Mouse (Mus musculus): ENCODE results near the gene Itgam. TPM values are rescaled to one million over a fixed set of nuclear protein-coding genes. Genes with fewer than 3 reads are reported as not detected.
"Not testable (repeated sequence)": the region's sequence is repeated elsewhere in the genome, so short reads cannot be mapped to it uniquely, and the experiment has no call there.

Itgam gene
- total RNA-seq, 2 experiments from 2014 or later, result 1.6 TPM

DNA sequence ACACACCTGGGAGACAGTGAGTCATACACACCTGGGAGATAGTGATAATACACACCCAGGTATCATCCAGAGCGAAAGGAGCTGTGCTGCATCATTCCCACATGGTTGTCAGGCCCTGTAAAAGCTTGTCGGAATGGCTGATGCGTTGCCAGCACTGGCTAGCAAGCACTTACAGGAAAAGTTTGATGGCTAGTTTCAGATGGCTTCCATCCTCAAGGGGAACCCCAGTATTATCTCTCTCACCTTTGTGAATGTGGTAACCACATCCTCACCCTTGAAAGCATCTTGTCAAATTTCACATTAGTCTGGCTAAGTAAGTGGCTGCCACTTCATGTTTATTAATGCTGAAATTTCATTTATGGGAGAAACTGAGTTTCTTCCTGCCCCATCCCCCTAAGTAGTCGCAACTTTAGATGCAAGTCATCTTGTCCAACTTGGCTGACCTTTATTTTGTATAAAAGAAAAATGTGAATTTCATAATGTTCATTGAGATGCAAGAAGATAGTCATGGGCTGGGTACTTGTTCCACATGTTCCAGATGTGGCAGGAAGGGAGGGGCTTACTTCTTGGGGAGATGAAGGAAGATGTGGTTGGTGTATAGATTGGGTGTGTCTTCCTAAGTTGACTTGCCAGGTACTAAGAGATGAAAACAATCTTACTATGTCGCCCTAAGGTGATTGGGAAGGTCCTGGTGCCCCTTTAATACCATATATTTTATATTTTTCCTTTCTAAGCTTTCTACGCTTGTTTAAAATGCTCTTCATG is 57.5 kb downstream of the Itgam start:
- intact Hi-C loops (cut with DNase I), result no loop called here
- DNase-seq, result no peak

DNA sequence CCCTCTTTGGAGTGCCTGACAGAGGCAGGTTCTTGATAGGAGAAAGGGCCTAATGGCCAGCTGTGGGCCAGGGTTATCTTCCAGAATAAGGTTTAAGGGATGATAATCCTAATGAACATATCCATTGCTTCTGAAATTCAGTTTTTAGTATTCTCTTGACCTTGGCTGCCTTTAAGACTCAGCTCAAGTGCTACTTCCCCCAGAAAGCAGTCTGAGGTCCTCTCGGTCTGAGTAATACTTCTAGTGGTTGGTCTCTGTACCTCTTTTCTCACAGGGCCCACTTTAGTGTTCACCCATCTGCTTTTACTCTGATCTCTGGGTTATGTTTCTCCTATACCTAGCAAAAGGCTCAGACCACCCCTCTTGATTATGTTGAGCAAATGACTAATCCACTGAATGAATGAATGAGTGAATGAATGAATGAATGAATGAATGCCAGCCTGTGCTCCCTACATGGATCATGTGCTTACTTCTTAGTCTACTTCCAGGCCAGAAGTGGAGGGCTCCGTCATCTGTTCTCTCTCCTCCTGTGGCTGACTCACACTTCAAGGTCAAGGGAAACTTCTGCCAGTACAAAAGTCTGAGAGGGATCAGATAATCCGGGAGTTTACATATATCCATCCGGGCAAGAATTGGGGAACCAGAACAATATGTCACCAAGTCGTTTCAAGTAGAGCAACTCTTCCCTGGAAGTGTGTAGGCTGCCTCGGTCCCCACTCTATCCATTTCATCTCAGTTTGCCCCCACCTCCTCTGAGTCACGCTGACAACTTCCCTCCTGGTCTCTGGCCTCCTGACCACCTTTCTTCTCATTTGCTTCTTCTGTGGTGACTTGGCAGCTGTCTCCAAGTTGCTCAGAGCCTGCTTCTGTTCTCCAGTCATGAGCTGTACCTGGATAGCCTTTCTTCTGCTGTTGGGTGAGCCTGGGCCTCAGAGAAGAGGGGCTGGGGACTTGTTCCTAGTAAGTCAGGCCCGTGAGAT is 66.6 kb downstream of the Itgam start, which contains the start of gene Itgax:
TSS of gene Itgax (plus strand) at position 807 of the 980 bp plus-strand sequence.
- no peak for DNase-seq
- intact Hi-C loops (cut with DNase I), result no loop called here

DNA sequence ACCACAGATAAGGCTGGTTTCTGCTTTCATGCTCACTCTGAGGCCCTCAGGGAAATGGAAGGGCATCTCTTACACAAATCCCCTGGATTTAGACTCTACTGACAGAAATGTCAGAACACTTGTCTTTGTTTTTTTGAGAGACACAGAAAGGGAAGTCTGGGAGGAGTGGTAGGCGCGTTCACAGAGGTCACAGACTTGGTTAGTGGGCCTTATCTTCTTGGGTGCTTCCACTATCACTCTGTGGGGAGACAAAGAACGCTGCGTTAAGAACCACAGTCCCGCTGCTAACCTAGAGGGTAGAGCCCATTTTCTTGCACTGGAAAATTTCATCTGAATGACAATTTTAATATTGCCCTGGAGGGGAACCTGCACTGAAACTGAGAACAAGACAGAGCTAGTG is 69.7 kb downstream of the Itgam start:
- DNase-seq, result no peak
- intact Hi-C loops (cut with DNase I), result no loop called here

DNA sequence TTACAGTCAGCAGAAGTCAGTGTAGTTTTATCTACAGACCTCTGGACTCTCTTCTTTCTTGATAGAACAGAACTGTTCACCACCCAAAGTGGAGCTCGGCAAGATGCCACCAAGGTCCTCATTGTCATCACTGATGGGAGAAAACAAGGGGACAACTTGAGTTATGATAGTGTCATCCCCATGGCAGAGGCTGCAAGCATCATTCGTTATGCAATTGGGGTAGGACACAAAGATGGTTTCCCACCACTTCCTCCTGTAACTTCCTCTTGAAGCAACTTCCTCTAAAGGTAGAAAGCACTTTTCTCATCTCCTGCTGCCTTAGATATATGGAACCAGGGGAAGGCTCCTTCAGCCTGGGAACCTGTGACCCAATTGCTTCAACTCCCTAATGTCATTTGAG is 71.2 kb downstream of the Itgam start:
- intact Hi-C loops (cut with DNase I), result no loop called here
- no peak for DNase-seq

DNA sequence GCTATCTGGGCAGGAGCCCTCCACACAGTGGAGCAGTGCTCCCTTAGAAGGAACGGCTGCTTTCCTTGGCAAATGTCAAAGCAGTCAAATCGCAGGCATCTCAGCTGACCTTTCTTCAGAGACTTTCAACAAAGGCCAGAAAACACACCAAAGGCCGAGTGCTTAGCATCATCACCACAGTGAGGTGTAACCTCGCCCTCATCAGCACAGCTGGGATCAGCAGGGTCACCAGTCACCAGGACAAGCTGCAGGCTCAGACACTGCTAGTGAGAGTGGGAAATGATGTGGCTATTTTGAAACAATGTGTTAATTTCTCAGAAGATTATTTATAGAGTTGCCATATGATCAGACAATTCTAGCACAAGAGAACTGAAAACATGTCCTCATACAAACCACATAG is 74.5 kb downstream of the Itgam start:
- intact Hi-C loops (cut with DNase I), result no loop called here
- no peak for DNase-seq

DNA sequence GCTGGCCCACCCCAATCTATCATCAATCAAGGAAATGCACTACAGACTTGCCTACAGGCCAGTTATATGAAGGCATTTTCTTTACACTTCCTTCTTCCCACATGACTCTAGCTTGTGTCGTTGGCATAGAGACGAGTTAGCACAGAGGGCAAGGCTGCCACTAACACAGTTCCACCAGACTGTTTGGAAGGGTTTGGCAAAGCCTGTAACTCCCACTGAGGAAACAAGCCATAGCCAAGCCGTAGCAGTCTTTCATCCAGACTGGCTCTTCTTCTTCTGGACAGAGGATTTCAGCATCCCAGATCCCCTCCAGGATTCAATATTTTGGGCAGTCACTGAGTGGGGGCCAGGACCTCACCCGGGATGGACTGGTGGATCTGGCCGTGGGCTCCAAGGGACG is 77.2 kb downstream of the Itgam start:
- no peak for DNase-seq
- intact Hi-C loops (cut with DNase I), result no loop called here

DNA sequence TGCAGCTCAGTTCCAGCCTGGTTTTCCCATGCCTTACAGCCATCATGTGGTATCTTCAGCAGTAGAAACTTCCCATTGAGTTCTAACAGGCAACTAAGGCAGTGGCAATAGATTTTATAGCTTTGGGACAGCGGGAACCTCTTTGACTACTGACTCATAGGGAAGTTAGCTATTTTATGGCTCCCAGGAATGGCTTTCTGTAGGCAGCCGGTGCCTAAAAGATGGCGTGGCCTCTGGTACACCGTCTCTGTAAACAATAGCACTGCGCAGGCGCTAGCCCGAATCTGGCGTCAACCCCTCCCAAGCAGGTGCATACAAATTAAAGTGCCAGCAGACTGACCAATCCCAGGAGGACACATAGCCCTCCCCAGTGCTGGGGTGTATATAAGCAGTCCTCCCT is 88.5 kb downstream of the Itgam start:
- intact Hi-C loops (cut with DNase I), result no loop called here
- DNase-seq, result no peak

DNA sequence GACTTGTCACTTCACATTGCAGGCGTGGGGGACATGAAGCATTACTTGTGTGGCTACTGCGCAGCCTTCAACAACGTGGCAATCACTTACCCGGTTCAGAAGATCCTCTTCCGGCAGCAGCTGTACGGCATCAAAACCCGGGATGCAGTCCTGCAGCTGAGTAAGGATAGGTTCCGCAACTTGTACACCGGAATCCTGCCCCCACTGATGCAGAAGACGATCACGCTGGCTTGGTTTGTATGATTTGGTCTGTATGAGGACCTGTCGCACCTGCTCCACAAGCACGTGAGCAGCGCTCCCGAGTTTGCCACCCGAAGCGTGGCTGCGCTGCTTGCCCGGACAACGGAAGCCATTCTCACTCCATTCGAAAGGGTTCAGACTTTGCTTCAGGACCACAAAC is 91.6 kb downstream of the Itgam start, which contains the start of gene Itgad:
TSS of gene Itgad (plus strand) at position 301 of the 400 bp plus-strand sequence.
- intact Hi-C loops (cut with DNase I), result no loop called here

DNA sequence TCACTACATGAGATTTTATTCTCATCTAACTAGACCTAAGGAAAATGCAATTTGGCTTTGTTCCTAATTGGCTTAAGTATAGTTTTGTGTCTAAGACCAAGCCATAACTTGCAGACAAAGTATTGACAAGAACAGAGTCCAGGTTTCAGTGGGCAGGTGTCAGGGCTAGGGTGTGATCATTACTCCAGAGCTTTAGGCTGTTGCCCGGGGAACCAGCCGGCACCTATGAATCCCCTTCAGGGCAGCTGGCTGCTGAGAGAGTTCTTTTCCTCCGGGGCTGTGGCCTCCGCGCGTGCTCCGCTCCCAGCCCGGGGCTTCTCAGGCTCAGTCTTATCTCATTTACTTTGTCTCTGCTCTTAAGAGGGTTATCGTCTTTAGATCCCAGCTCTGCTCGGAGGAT is 92.5 kb downstream of the Itgam start:
- intact Hi-C loops (cut with DNase I), result no loop called here
- no peak for DNase-seq

More for the DNA sequence above, 91.6 kb downstream of the Itgam start, which contains the start of gene Itgad:
- DNase-seq, result no peak

DNA sequence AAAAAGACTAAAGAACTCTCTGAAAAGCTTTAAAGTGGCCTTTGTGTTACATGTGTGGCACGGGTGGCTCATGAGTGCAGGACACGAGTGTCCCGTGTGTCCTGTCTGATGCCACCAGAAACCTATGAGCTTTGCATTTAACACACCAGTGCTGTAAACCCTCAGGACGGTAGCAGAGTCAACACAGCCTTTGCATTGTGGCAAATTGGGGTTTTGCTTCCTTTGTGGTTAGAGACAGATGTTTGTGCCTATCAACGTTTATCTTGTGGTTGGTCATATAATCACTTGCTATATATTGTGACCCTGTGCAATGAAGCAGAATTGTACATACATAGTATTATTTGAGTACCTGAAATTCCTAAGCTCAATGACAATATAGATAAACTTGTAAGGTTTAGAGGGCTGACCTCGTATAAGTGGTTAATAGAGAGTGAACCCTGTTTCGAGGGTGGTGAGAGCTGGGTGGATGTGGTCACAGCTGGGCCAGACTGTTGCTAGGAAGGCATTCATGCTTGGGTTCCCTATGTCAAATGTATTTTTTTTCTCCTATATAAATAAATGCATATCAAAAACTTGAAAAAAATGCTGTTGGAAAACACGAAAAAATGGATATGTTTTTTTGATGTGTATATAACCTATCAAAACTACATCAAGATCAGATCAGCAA is 96.4 kb downstream of the Itgam start:
- not testable (repeated sequence) for DNase-seq

DNA sequence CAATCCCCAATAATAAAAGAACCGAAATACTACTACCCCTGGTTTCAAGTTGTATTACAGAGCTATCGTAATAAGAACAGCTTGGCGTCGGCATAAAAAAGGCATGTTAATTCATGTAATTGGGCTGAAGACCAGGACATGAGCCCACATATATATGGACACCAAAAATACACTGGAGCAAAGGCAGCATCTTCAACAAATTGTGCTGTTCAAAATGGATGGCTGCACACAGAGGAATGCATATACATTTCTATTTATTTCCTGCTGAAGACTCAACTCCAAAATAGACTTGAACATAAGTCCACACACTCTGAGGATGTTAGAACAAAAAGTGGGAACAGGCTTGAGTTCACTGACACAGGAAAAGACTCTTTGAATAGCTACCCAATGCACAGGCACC is 101.6 kb downstream of the Itgam start:
- DNase-seq, result no peak
- intact Hi-C loops (cut with DNase I), result no loop called here

More for the DNA sequence above, 96.4 kb downstream of the Itgam start:
- intact Hi-C loops (cut with DNase I), result not testable (repeated sequence)

DNA sequence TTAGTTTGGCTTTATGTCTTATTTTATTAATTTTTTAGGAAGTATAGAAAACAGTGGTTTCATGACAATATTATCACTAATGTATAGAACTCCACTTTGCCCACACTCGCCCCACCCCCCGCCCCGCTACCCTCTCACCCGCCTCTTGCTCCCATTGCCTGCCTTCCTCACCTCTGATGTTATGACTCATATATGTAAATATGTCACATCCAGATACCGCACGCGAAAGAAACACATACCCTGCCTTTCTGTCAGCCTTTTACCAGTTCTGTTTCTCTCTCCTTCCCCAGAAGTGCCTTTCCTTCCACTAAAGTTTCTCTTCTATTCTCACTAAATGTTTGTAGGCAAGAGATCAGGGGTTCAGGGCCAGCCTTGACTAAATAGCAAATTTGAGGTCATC is 104.0 kb downstream of the Itgam start:
- DNase-seq, result no peak
- intact Hi-C loops (cut with DNase I), result no loop called here

Other genes starting within 250 kb of the Itgam start
- 10 to 100 TPM; 43.0 to 47.4 TPM for gene Stx4a, start 238.3 kb upstream of the Itgam start, total RNA-seq (2021)
- 1 to 10 TPM in 1 of 2 experiments, under 1 TPM in 1; 0.64 to 1.1 TPM for gene Stx1b, start 238.1 kb upstream of the Itgam start, total RNA-seq (2021)
- gene Zfp646, start 186.4 kb upstream of the Itgam start, total RNA-seq (2021), result 10 to 100 TPM; 10.4 to 12.7 TPM
- 1 to 10 TPM; 2.4 to 3.6 TPM for gene Zfp668, start 185.8 kb upstream of the Itgam start, total RNA-seq (2021)
- gene Prss53, start 171.7 kb upstream of the Itgam start, total RNA-seq (2021), result 1 to 10 TPM; 1.5 to 1.7 TPM
- gene Gm21974, start 167.2 kb upstream of the Itgam start, total RNA-seq (2021), result not detected
- 10 to 100 TPM; 10.6 to 12.2 TPM for gene Vkorc1, start 167.0 kb upstream of the Itgam start, total RNA-seq (2021)
- 100 to 1,000 TPM; 155 TPM for gene Bckdk, start 158.6 kb upstream of the Itgam start, total RNA-seq (2021)
- 10 to 100 TPM; 20.7 to 20.9 TPM for gene Kat8, start 150.1 kb upstream of the Itgam start, total RNA-seq (2021)
- not detected for gene Prss8, start 132.5 kb upstream of the Itgam start, total RNA-seq (2021)
- gene Prss36, start 115.9 kb upstream of the Itgam start, total RNA-seq (2021), result 1 to 10 TPM; 6.5 to 7.2 TPM
- 10 to 100 TPM; 60.9 to 92.2 TPM for gene Fus, start 95.2 kb upstream of the Itgam start, total RNA-seq (2021)
- gene Pycard, start 68.8 kb upstream of the Itgam start, total RNA-seq (2021), result 1 to 10 TPM; 1.2 to 1.6 TPM
- gene Trim72, start 58.7 kb upstream of the Itgam start, total RNA-seq (2021), result 100 to 1,000 TPM; 200 to 226 TPM
- under 1 TPM in 1 of 2 experiments, not detected in 1; 0.05 TPM for gene Gm49368, start within 50 bp of the Itgam start, total RNA-seq (2021)
- under 1 TPM; 0.15 to 0.67 TPM for gene Itgax, start 66.9 kb downstream of the Itgam start, total RNA-seq (2021)
- not detected for gene Itgad, start 91.7 kb downstream of the Itgam start, total RNA-seq (2021)
- 1,000 to 10,000 TPM; 1,297 to 1,662 TPM for gene Cox6a2, start 143.7 kb downstream of the Itgam start, total RNA-seq (2021)
- 1 to 10 TPM; 8.0 to 8.5 TPM for gene Armc5, start 174.7 kb downstream of the Itgam start, total RNA-seq (2021)
- 1 to 10 TPM; 1.4 to 1.7 TPM for gene 9130023H24Rik, start 175.4 kb downstream of the Itgam start, total RNA-seq (2021)
- gene Tgfb1i1, start 184.2 kb downstream of the Itgam start, total RNA-seq (2021), result 1 to 10 TPM; 5.3 to 6.1 TPM
- not detected for gene Slc5a2, start 203.0 kb downstream of the Itgam start, total RNA-seq (2021)
- gene BC017158, start 235.5 kb downstream of the Itgam start, total RNA-seq (2021), result 1 to 10 TPM; 2.5 to 2.6 TPM